Mouse (Mus musculus) heart, postnatal 0 days (tissue): Measurements from ENCODE around the gene Nhp2. TPM values are rescaled to one million over a fixed set of nuclear protein-coding genes. Genes with fewer than 3 reads are reported as not detected.

ENCODE experiments used
- ATAC-seq: fragments of 200-750 bp; cut with Nextera tagmentation; 2 replicates; pipeline ENCODE4 v1.8.0; 2017; ENCODE audit warnings: low read depth, moderate number of reproducible peaks, moderate library complexity; ENCODE audit not compliant: insufficient read depth
- DNase-seq: peaks from one replicate; pipeline ENCODE4 v3.0.0-alpha.2; 2016; ENCODE audit warnings: low spot score
- H3K27ac ChIP-seq: fragments of 300-500 bp; sonication (generic); 2 replicates; pipeline ENCODE4 v1.5.1; 2014; ENCODE audit warnings: low read depth, mild to moderate bottlenecking
- H3K27me3 ChIP-seq: fragments of 300-500 bp; sonication (generic); 2 replicates; pipeline ENCODE4 v1.6.1; 2014; ENCODE audit warnings: low read length, mixed read lengths; ENCODE audit not compliant: control insufficient read depth, insufficient read depth
- H3K36me3 ChIP-seq: fragments of 300-500 bp; sonication (generic); replicated peaks from 2 replicates; pipeline ENCODE4 v1.6.1; 2014; ENCODE audit warnings: low read length, mixed read lengths; ENCODE audit not compliant: control insufficient read depth, insufficient read depth
- H3K4me1 ChIP-seq: fragments of 300-500 bp; sonication (generic); 2 replicates; pipeline ENCODE4 v1.6.1; 2014; ENCODE audit warnings: antibody characterized with exemption; ENCODE audit not compliant: control insufficient read depth, insufficient read depth
- H3K4me2 ChIP-seq: fragments of 300-500 bp; sonication (generic); 2 replicates; pipeline ENCODE4 v1.6.1; 2014; ENCODE audit warnings: low read depth, mild to moderate bottlenecking, low read length, moderate library complexity
- H3K4me3 ChIP-seq: fragments of 300-500 bp; sonication (generic); 2 replicates; pipeline ENCODE4 v1.5.1; 2014; ENCODE audit warnings: low read depth, low read length
- H3K9ac ChIP-seq: fragments of 300-500 bp; sonication (generic); replicated peaks from 2 replicates; pipeline ENCODE4 v1.6.1; 2014; ENCODE audit warnings: low read depth, low read length, mixed read lengths
- H3K9me3 ChIP-seq: fragments of 300-500 bp; sonication (generic); replicated peaks from 2 replicates; pipeline ENCODE4 v1.6.1; 2016; ENCODE audit warnings: low read length; ENCODE audit not compliant: control insufficient read depth
- CTCF ChIP-seq: IDR thresholded peaks from 2 replicates; pipeline ENCODE4 v1.5.1; 2016; ENCODE audit warnings: antibody characterized with exemption, control low read depth, low read depth
- EP300 ChIP-seq: IDR thresholded peaks from 2 replicates; pipeline ENCODE4 v1.6.1; 2016; ENCODE audit warnings: antibody characterized with exemption, low read depth
- WGBS: fragments of 180-500 bp; shearing (Covaris S2); extraction: QIAGEN DNeasy Blood & Tissue Kit; methylation state at CpG from one replicate; pipeline ENCODE4 v1.1.7; 2014; 5-methylcytosine and 5-hydroxymethylcytosine counted together
- polyA plus RNA-seq: library from polyadenylated mRNA; unstranded; fragments of >200 nt; fragmentation: Nextera tagmentation; extraction: Ambion mirVana; gene quantifications from 2 replicates; pipeline ENCODE4 v1.2.1, GENCODE M21; 2015
- total RNA-seq: library from RNA; depleted of rRNA; stranded (reverse); fragments of >200 nt; gene quantifications from 2 replicates; pipeline ENCODE4 v1.2.3, GENCODE M21; 2014; ENCODE audit warnings: low replicate concordance

Gene Nhp2
- total and polyA plus RNA-seq, 2 experiments from 2014 or later: 34.1 to 59.7 TPM

- Histone ChIP-seq H3K36me3 (no peaks in the 10 kb centered on the region), H3K4me3 (no peak overlapping the region), H3K4me1 (peaks cover 13% of the 10 kb centered on the region), H3K27me3 (no peaks in the 10 kb centered on the region), H3K4me2 (no peak overlapping the region), H3K9ac (no peak overlapping the region), H3K9me3 (no peaks in the 10 kb centered on the region), H3K27ac (no peak overlapping the region)
- ATAC-seq: no peak
- WGBS: 79% methylated on average over 6 of the region's 6 CpGs
- TF ChIP-seq EP300 (no peak), CTCF (no peak)
- no peak for DNase-seq
These were observed 34.2 kb downstream of the Nhp2 start for GRCm38 (mm10) chr11:51653736-51654135.

- H3K27me3 ChIP-seq: no peaks in the 10 kb centered on the region
- H3K9me3 ChIP-seq: no peaks in the 10 kb centered on the region
- TF ChIP-seq CTCF: no peak
- WGBS: 89% methylated on average over 3 of the region's 3 CpGs
- peaks cover 6% of the 10 kb centered on the region; the same call in 1 of the 2 replicates for H3K4me1 ChIP-seq
- no peaks in the 10 kb centered on the region for H3K36me3 ChIP-seq
- ATAC-seq: no peak
- H3K4me3 ChIP-seq: no peak overlapping the region
- no peak overlapping the region for H3K9ac ChIP-seq
- H3K4me2 ChIP-seq: no peak overlapping the region
- no peak overlapping the region for H3K27ac ChIP-seq
- DNase-seq: no peak
These were observed 35.4 kb downstream of the Nhp2 start for GRCm38 (mm10) chr11:51654891-51655290.

GRCm38 (mm10) chr11:51656798-51657521, 37.4 kb downstream of the Nhp2 start:
- WGBS: 78% methylated on average over 10 of the region's 10 CpGs
- TF ChIP-seq EP300 (no peak), CTCF (no peak)

GRCm38 (mm10) chr11:51658291-51658690, 38.8 kb downstream of the Nhp2 start:
- Histone ChIP-seq H3K9ac (0 out of 2 replicates have a peak overlapping the region, but pooled peaks have one; percentile 26), H3K36me3 (no peaks in the 10 kb centered on the region), H3K9me3 (no peaks in the 10 kb centered on the region), H3K4me1 (peaks cover 3% of the 10 kb centered on the region; the same call in 1 of the 2 replicates), H3K4me3 (no peak overlapping the region), H3K4me2 (no peak overlapping the region), H3K27ac (no peak overlapping the region), H3K27me3 (no peaks in the 10 kb centered on the region)
- ATAC-seq (no peak), DNase-seq (no peak)
- 46% methylated on average over 7 of the region's 7 CpGs for WGBS
- TF ChIP-seq CTCF (no peak), EP300 (no peak)

More at GRCm38 (mm10) chr11:51656798-51657521, 37.4 kb downstream of the Nhp2 start:
- Histone ChIP-seq H3K9ac (no peak overlapping the region), H3K4me1 (peaks cover 3% of the 10 kb centered on the region; the same call in 1 of the 2 replicates), H3K4me3 (no peak overlapping the region), H3K4me2 (no peak overlapping the region), H3K9me3 (no peaks in the 10 kb centered on the region), H3K36me3 (no peaks in the 10 kb centered on the region), H3K27me3 (no peaks in the 10 kb centered on the region), H3K27ac (no peak overlapping the region)
- ATAC-seq (no peak), DNase-seq (no peak)

GRCm38 (mm10) chr11:51658705-51659104, 39.2 kb downstream of the Nhp2 start:
- 34% methylated on average over 6 of the region's 6 CpGs for WGBS
- H3K9me3 ChIP-seq: no peaks in the 10 kb centered on the region
- H3K4me3 ChIP-seq: no peak overlapping the region
- H3K27me3 ChIP-seq: no peaks in the 10 kb centered on the region
- H3K27ac ChIP-seq: no peak overlapping the region
- DNase-seq: peak; percentile 38
- H3K9ac ChIP-seq: 0 out of 2 replicates have a peak overlapping the region, but pooled peaks have one; percentile 26
- ATAC-seq: peak; percentile 44; the same call in 1 of the 2 replicates
- no peak overlapping the region for H3K4me2 ChIP-seq
- peaks cover 3% of the 10 kb centered on the region; the same call in 1 of the 2 replicates for H3K4me1 ChIP-seq
- no peaks in the 10 kb centered on the region for H3K36me3 ChIP-seq
- TF ChIP-seq CTCF (no peak), EP300 (no peak)

- ATAC-seq (no peak), DNase-seq (no peak)
- H3K9me3 ChIP-seq: no peaks in the 10 kb centered on the region
- H3K4me3 ChIP-seq: no peak overlapping the region
- H3K27ac ChIP-seq: no peak overlapping the region
- H3K4me2 ChIP-seq: no peak overlapping the region
- no peaks in the 10 kb centered on the region for H3K36me3 ChIP-seq
- no peak for TF ChIP-seq EP300
- TF ChIP-seq CTCF: no peak
- no peaks in the 10 kb centered on the region for H3K27me3 ChIP-seq
- WGBS: 87% methylated on average over 16 of the region's 16 CpGs
- peaks cover 3% of the 10 kb centered on the region; the same call in 1 of the 2 replicates for H3K4me1 ChIP-seq
- no peak overlapping the region for H3K9ac ChIP-seq
These were observed 42.4 kb downstream of the Nhp2 start for GRCm38 (mm10) chr11:51661867-51662365.
